Mouse (Mus musculus) central nervous system, embryonic 11.5 days (tissue): ENCODE results near the gene Gm28897. TPM values are rescaled to one million over a fixed set of nuclear protein-coding genes. Genes with fewer than 3 reads are reported as not detected.

Experiments
- polyA plus RNA-seq: library from polyadenylated mRNA; depleted of rRNA; stranded (reverse); fragments of >200 nt; gene quantifications from 2 replicates; pipeline ENCODE4 v1.2.3, GENCODE M21; 2012; rRNA removed

Gene Gm28897
- polyA plus RNA-seq = not detected in 2 replicates

DNA sequence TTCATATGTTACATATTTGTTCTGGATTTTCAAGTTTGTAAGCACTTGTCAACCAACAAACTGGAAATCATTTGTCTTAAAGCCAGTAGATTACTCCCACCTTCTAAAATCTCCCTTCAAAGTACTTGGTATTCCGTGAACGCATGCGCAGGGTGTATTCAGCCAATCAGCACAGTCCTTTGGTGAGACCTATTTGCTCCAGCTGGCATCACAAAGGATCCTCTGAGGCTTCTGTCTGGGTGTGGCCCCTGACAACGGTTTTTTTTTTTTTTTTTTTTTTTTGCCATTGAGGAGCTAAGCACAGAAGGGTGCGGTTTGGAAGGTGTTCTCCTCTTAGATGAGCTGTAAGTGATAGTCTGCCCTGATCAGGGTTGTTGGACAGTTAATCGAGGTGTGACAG, at the start of gene Gm28897:
Gene Gm28897 (plus strand): TSS at position 301 of the 400 bp plus-strand sequence.

